Mouse (Mus musculus) frontal cortex, postnatal 10 days (tissue): ENCODE data around the gene Farsa.
A peak's percentile ranks its signal among the peaks of the same experiment; 100 is the strongest.
"Not testable (repeated sequence)": the region's sequence is repeated elsewhere in the genome, so short reads cannot be mapped to it uniquely, and the experiment has no call there.

Experiments
- DNase-seq, 2 experiments: peaks; one replicate each; pipeline ENCODE4 v3.0.0; 2022; ENCODE audit warnings: low spot score in 2 of 2, mixed read lengths in 1 of 2

Farsa gene

DNA sequence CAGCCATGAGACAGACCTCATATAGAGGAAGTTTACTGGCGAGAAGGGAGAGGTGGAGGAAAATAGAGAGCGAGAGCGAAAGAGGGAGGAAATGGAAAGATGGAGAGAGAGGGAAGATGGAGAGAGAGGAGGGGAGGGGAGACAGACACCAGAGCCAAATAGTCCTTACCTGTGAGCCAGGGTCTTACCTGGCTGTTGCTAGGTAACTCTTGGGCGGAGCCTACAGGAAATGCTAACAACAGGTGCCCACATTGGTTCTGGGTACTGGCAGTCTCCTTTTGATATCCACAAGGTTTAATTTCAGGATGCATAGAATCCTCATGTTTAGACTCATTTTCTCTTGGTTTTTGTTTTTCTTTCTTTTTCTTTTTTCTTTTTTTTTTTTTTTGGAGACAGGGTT is 16.2 kb downstream of the Farsa start:
- no peak for DNase-seq

GRCm38 (mm10) chr8:84874339-84874738 is 17.6 kb downstream of the Farsa start:
- DNase-seq: no peak

DNA sequence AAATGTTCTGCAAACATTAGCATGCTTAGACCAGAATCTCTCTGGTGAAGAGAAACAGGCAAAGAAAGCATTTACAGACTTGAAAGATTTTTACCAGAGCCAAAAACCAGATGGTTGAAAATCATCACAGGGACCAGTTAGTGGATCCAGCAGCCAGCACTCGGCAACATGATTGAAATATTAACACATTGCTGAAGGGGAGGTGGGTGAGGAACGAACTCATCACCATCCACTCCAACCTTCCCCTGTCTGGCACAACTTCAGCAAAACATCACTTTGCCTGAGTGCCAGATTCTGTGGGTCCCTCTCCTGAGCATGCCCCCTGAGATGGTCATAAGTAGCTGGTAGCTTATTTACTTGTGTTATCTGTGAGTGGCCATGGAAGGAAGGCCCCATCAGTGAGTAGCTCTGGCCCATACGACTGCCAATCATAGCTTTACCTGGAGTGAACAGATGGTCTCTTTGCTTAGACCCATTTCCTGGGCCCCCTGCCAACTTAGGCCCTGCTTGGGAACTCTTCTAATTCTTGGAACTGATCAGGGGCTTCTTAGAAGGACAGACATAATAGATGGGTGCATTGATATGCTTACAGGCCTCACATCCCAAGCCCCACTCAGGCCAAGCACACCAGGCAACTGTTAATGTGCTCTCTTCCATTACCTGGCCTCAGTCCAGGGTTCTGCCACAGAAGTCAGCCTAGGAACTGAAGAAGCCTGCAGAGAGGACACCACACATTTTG is 20.7 kb downstream of the Farsa start:
- no peak for DNase-seq

DNA sequence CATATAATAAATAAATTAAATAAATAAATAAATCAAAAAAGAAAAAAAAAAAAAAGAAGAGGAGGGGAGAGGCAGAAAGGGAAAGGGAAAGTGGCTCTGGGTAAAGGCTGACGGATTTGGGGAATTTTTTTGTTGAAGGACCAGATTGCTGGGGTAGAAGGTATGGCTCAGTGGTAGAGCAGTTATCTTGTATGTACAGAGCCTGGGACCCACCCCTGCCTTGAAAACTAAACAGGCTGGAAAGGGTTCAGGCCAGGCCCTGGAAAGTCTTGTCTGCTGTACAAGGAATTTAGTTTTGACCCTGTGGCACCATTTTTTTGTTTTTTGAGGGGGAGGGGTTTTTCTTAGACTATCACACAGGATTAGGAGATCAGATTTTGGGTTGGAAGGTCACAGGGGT is 22.1 kb downstream of the Farsa start:
- DNase-seq: no peak

GRCm38 (mm10) chr8:84884728-84885127 is 27.9 kb downstream of the Farsa start:
- DNase-seq: no peak

GRCm38 (mm10) chr8:84888280-84888679 is 31.5 kb downstream of the Farsa start:
- DNase-seq: no peak

DNA sequence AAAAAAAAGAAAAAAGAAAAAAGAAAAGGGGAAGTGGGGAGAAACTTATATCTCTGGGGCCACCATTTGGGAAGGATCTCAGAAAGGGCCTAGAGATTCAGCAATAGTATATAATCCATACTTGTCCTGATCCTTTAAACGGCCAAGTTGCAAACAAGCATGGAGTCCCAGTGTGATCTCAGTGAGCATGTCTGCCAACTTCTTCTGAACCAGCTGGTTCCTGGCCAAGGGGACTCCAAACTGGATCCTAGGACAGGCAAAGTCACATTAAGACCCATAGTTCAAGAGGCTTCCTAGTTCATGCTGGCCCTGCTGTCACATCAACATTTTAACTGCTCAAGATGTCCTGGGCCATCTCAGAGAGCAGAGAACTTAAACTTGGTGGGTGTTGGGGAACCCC is 32.4 kb downstream of the Farsa start:
- DNase-seq: no peak

GRCm38 (mm10) chr8:84892993-84893708 is 36.4 kb downstream of the Farsa start:
- DNase-seq: no peak

GRCm38 (mm10) chr8:84893709-84894134 is 36.9 kb downstream of the Farsa start, which contains the start of gene Gcdh:
Gene Gcdh (minus strand): TSS chr8:84893921.
- peak; percentile 87 to 89 for DNase-seq

DNA sequence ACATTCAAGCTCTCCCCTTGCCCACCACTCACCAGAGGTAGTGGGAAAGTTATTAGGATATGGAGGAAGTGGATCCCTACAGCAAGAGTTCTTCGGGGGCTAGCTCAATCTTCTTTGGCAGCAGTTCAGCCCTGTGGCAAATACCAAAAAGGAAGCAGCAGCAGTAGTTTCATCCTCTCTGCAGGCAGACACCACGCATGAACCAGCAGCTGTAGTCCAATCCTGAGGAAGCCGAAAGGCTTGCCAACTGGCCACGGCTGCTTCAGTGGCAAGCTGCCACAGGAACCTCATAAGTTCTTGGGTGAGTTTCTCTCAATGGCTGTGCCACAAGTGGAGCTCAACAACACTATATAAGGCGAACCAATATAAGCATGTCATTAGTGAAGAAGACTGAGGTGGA is 39.2 kb downstream of the Farsa start:
- DNase-seq: no peak

DNA sequence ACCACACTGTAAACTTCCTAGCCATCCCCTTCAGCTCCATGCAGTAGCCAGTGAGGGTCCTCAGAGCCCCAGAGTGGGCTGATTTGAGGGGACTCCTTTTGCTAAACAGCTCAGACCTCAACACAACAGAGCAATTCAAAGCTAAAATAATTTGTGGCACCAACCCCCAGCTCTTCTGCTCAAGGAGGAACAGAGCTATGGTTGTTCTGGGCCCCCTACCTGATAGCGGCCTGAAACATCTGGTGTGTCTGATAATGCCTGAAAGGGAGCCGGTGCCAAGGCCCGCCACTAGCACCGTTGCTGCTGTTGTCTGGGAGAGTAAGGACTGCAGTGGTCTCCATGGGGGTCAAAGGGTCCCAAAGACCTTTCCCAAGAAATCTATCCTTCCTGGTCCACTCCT is 44.3 kb downstream of the Farsa start:
- DNase-seq: no peak

DNA sequence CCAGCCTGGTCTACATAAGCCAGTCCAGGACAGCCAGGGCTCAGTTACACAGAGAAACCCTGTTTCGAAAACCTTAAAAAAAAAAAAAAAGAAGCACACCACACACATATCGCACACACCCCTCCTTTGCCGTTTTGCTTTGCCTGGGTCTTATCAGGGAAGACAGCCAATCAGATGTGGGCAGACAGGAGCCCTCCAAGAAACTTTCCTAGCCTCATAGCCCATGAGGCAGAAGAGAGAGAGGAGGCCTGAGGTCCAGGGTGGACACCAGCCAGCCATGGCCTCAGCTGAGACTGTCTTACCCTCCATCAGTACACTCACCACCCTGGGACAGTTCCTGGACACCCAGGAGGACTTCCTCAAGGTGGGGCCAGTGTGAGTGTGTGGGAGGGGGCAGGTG is 45.0 kb downstream of the Farsa start, which contains the start of gene Klf1:
Gene Klf1 (plus strand): TSS at position 177 of the 400 bp plus-strand sequence.
- DNase-seq: no peak

DNA sequence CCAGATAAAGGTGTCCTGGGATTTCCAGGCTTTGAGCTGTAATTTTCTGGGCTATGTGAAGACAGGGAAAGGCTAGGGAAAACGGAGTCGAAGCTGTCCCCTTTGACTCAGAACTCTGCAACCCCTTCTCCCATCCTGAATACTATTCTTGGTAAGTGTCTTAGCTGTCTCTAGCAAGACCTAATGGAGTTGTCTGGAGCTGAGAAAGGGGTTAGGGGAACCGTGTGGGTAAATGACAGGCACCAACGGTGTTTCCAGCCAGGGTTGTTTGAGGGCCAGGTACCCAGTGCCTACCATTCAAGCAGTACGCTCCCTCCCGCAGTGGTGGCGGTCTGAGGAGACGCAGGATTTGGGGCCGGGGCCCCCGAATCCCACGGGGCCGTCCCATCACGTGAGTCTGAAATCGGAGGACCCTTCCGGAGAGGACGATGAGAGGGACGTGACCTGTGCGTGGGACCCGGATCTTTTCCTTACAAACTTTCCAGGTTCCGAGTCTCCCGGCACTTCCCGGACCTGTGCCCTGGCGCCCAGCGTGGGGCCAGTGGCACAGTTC is 45.7 kb downstream of the Farsa start:
- DNase-seq: no peak

GRCm38 (mm10) chr8:84902920-84903661 is 46.3 kb downstream of the Farsa start:
- peak; percentile 81 to 88 for DNase-seq

DNA sequence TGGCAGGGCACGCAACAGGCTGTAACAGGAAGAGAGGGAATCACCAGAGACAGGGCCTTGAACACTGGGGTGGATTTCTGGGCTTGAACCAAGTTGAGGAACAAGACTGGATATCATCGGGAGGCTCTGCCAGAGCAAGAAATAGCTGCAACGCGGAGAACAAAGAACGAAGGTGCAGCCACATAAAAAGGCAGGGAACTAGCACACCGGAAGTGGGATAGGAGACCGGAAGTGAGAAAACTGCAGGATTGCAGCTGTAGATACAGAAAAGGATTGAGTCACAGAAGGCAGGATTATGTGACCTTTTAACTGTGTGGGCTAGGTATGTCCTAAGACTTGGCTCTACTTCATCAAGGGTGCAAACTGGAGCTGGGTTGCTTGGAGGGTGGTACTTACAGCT is 47.6 kb downstream of the Farsa start:
- DNase-seq: no peak

- DNase-seq: no peak
Measured at GRCm38 (mm10) chr8:84907037-84907436, 50.2 kb downstream of the Farsa start.

GRCm38 (mm10) chr8:84907493-84907892 is 50.7 kb downstream of the Farsa start:
- DNase-seq: no peak

DNA sequence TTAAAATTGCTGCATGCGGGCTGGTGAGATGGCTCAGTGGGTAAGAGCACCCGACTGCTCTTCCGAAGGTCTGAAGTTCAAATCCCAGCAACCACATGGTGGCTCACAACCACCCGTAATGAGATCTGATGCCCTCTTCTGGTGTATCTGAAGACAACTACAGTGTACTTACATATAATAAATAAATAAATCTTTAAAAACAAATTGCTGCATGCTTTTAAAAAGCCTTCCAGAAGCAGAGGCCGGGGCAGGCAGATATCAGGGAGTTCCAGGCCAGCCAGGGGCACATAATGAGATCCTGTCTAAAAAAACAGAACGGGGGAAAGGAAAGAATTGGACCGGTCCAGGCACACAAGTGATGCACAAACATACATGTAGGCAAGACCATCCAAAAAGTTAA is 51.2 kb downstream of the Farsa start:
- not testable (repeated sequence) for DNase-seq

DNA sequence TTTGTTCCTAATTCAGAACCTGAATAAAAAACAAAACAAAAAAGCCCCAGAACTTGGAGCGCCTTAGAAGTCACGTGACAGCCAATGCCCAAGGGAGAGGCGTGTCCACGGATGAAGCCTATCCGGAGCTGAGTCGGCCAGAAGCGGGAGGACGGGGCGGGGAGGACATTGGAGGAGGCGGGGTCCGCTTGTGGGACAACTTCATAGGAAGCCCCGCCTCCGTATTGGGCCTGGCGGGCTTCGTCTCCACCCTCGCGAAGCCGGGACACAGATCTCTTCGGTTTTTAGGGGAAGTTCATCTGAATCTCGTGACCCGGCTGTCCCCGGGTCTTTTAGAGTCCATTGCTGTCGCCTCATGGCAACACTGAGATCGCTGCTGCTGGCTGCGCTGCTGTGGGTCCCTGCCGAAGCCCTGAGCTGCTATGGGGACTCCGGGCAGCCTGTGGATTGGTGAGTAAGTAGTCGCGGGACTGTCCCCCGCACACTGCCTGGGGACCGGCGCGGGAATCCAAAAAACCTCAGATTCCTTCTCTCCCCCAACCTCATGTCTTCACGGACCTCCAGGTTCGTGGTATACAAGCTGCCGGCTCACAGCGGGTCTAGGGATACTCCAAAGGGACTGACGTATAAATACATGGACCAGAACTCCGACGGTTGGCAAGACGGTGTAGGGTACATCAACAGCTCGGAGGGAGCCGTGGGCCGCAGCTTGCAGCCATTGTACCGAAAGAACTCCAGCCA is 51.8 kb downstream of the Farsa start, which contains the start of gene Dnase2a:
Gene Dnase2a (plus strand): TSS at position 140 of the 741 bp plus-strand sequence.
- peak; percentile 84 to 89 for DNase-seq

DNA sequence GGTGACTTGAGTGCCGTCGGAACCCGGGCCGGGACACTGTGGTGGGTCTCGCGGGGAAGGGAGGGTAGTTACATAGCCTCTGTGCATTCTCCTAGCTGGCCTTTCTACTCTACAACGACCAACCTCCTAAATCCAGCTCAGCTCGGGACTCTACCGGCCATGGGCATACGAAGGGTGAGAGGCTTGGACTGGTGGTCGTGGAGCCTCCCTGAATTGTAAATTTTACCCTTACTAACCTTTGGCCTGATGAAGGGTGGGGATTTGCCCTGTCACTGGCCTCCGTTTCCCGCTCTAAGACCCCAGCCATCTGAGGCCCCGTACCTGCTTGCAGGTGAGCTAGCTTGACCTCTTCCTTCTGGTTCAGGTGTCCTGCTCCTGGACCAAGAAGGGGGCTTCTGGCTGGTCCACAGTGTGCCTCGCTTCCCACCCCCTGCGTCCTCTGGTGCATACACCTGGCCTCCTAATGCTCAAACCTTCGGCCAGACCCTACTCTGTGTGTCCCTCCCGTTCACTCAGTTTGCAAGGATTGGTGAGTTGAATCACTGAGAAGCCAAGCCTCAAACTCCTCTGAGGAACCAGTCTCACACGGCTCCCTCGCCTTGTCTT is 52.5 kb downstream of the Farsa start:
- DNase-seq: no peak

DNA sequence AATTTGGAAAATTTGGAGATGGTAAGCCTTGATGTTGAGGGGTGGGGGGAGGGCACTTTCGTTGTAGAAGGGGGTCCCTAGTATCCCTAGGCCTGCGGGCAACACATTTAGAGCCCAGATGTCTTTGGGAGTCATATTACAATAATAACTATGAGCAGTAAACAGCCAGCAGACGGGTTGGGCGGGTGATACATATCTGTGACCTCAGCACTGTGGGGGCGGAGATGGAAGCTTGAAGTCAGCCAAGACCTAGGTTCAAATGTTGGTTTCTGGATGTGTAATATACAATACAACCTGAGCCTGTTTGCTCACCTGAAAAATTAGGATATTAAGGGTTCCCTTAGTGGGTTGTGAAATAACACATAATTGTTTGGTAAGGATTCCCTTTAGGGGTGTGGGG is 53.2 kb downstream of the Farsa start:
- DNase-seq: no peak
